Mouse (Mus musculus): Measurements from ENCODE around the gene Stx2. TPM values are rescaled to one million over a fixed set of nuclear protein-coding genes. Genes with fewer than 3 reads are reported as not detected.
A peak's percentile ranks its signal among the peaks of the same experiment; 100 is the strongest.
"Not testable (repeated sequence)": the region's sequence is repeated elsewhere in the genome, so short reads cannot be mapped to it uniquely, and the experiment has no call there.

Stx2 gene
- total and polyA plus RNA-seq, 3 experiments: 15.3 to 83.8 (median 44.1) TPM

GRCm38 (mm10) chr5:128985946-128986345, 22.4 kb downstream of the Stx2 start:
- H3K9me3 ChIP-seq (replicated peaks): no peaks in the 10 kb centered on the region
- TF ChIP-seq TAL1 (conservative IDR thresholded peaks at IDR 0.05; ENCODE audit: low read depth, low read length) (no peak), CTCF (IDR thresholded peaks at IDR 0.05; ENCODE audit: low read depth, low read length) (no peak), GATA2 (IDR thresholded peaks at IDR 0.05; ENCODE audit: borderline replicate concordance, low read depth, low read length) (no peak), POLR2AphosphoS5 (IDR thresholded peaks at IDR 0.05; ENCODE audit: insufficient replicate concordance, low read depth, low read length) (no peak), GATA1 (IDR thresholded peaks at IDR 0.05; ENCODE audit: borderline replicate concordance, low read length) (no peak)
- DNase-seq (ENCODE audit: low spot score) (no peak), ATAC-seq (ENCODE audit: extremely low read depth, insufficient number of reproducible peaks, low FRiP score, poor library complexity, severe bottlenecking) (no peak)
- H3K36me3 ChIP-seq (replicated peaks): peaks cover 68% of the 10 kb centered on the region
- H3K4me1 ChIP-seq (ENCODE audit: insufficient read depth, low read depth, low read length): peaks cover 12% of the 10 kb centered on the region; the same call in 1 of the 2 replicates
- no peak overlapping the region for H3K4me3 ChIP-seq (ENCODE audit: low read depth, low read length)
- H3K27me3 ChIP-seq (ENCODE audit: insufficient read depth, low read length): no peaks in the 10 kb centered on the region

- TF ChIP-seq GATA2 (IDR thresholded peaks at IDR 0.05; ENCODE audit: borderline replicate concordance, low read depth, low read length): no peak
- no peak for TF ChIP-seq CTCF (IDR thresholded peaks at IDR 0.05; ENCODE audit: low read depth, low read length)
- no peak for TF ChIP-seq GATA1 (IDR thresholded peaks at IDR 0.05; ENCODE audit: borderline replicate concordance, low read length)
- TF ChIP-seq POLR2AphosphoS5 (IDR thresholded peaks at IDR 0.05; ENCODE audit: insufficient replicate concordance, low read depth, low read length): no peak
- no peak for TF ChIP-seq TAL1 (conservative IDR thresholded peaks at IDR 0.05; ENCODE audit: low read depth, low read length)
- Histone ChIP-seq H3K27me3 (ENCODE audit: insufficient read depth, low read length) (no peaks in the 10 kb centered on the region), H3K9me3 (replicated peaks) (peaks cover 3% of the 10 kb centered on the region; the same call in 1 of the 2 replicates), H3K36me3 (replicated peaks) (peaks cover 55% of the 10 kb centered on the region), H3K4me3 (ENCODE audit: low read depth, low read length) (no peak overlapping the region), H3K4me1 (ENCODE audit: insufficient read depth, low read depth, low read length) (peaks cover 12% of the 10 kb centered on the region; the same call in 1 of the 2 replicates)
- DNase-seq (ENCODE audit: low spot score) (no peak), ATAC-seq (ENCODE audit: extremely low read depth, insufficient number of reproducible peaks, low FRiP score, poor library complexity, severe bottlenecking) (no peak)
Observed at GRCm38 (mm10) chr5:128984536-128984935, 23.8 kb downstream of the Stx2 start.

GRCm38 (mm10) chr5:128981607-128982006, 26.8 kb downstream of the Stx2 start:
- peak; percentile 72 for TF ChIP-seq CTCF (IDR thresholded peaks at IDR 0.05; ENCODE audit: low read depth, low read length)
- no peak for TF ChIP-seq GATA2 (IDR thresholded peaks at IDR 0.05; ENCODE audit: borderline replicate concordance, low read depth, low read length)
- TF ChIP-seq GATA1 (IDR thresholded peaks at IDR 0.05; ENCODE audit: borderline replicate concordance, low read length): no peak
- no peak for TF ChIP-seq TAL1 (conservative IDR thresholded peaks at IDR 0.05; ENCODE audit: low read depth, low read length)
- no peak for TF ChIP-seq POLR2AphosphoS5 (IDR thresholded peaks at IDR 0.05; ENCODE audit: insufficient replicate concordance, low read depth, low read length)
- Histone ChIP-seq H3K27me3 (ENCODE audit: insufficient read depth, low read length) (no peaks in the 10 kb centered on the region), H3K9me3 (replicated peaks) (peaks cover 6% of the 10 kb centered on the region), H3K4me1 (ENCODE audit: insufficient read depth, low read depth, low read length) (peaks cover 12% of the 10 kb centered on the region; the same call in 1 of the 2 replicates), H3K4me3 (ENCODE audit: low read depth, low read length) (no peak overlapping the region), H3K36me3 (replicated peaks) (peaks cover 26% of the 10 kb centered on the region)
- peak; percentile 65 for ATAC-seq (ENCODE audit: extremely low read depth, insufficient number of reproducible peaks, low FRiP score, poor library complexity, severe bottlenecking)
- DNase-seq (ENCODE audit: low spot score): no peak

GRCm38 (mm10) chr5:128980857-128981256, 27.5 kb downstream of the Stx2 start:
- ATAC-seq (ENCODE audit: extremely low read depth, insufficient number of reproducible peaks, low FRiP score, poor library complexity, severe bottlenecking) (no peak), DNase-seq (ENCODE audit: low spot score) (no peak)
- Histone ChIP-seq H3K36me3 (replicated peaks) (peaks cover 19% of the 10 kb centered on the region), H3K4me3 (ENCODE audit: low read depth, low read length) (no peak overlapping the region), H3K9me3 (replicated peaks) (peaks cover 6% of the 10 kb centered on the region), H3K27me3 (ENCODE audit: insufficient read depth, low read length) (no peaks in the 10 kb centered on the region), H3K4me1 (ENCODE audit: insufficient read depth, low read depth, low read length) (peaks cover 12% of the 10 kb centered on the region; the same call in 1 of the 2 replicates)
- TF ChIP-seq GATA2 (IDR thresholded peaks at IDR 0.05; ENCODE audit: borderline replicate concordance, low read depth, low read length): no peak
- no peak for TF ChIP-seq GATA1 (IDR thresholded peaks at IDR 0.05; ENCODE audit: borderline replicate concordance, low read length)
- no peak for TF ChIP-seq TAL1 (conservative IDR thresholded peaks at IDR 0.05; ENCODE audit: low read depth, low read length)
- TF ChIP-seq CTCF (IDR thresholded peaks at IDR 0.05; ENCODE audit: low read depth, low read length): no peak
- no peak for TF ChIP-seq POLR2AphosphoS5 (IDR thresholded peaks at IDR 0.05; ENCODE audit: insufficient replicate concordance, low read depth, low read length)

GRCm38 (mm10) chr5:128978957-128979356, 29.4 kb downstream of the Stx2 start:
- TF ChIP-seq GATA1 (IDR thresholded peaks at IDR 0.05; ENCODE audit: borderline replicate concordance, low read length) (no peak), TAL1 (conservative IDR thresholded peaks at IDR 0.05; ENCODE audit: low read depth, low read length) (no peak), POLR2AphosphoS5 (IDR thresholded peaks at IDR 0.05; ENCODE audit: insufficient replicate concordance, low read depth, low read length) (no peak), CTCF (IDR thresholded peaks at IDR 0.05; ENCODE audit: low read depth, low read length) (no peak)
- H3K4me3 ChIP-seq (ENCODE audit: low read depth, low read length): no peak overlapping the region
- DNase-seq (ENCODE audit: low spot score) (no peak), ATAC-seq (ENCODE audit: extremely low read depth, insufficient number of reproducible peaks, low FRiP score, poor library complexity, severe bottlenecking) (no peak)
- peaks cover 10% of the 10 kb centered on the region; the same call in 1 of the 2 replicates for H3K4me1 ChIP-seq (ENCODE audit: insufficient read depth, low read depth, low read length)
- peaks cover 6% of the 10 kb centered on the region for H3K9me3 ChIP-seq (replicated peaks)
- H3K27me3 ChIP-seq (ENCODE audit: insufficient read depth, low read length): no peaks in the 10 kb centered on the region
- peaks cover under 1% of the 10 kb centered on the region for H3K36me3 ChIP-seq (replicated peaks)

GRCm38 (mm10) chr5:128977466-128977865, 30.9 kb downstream of the Stx2 start:
- H3K4me1 ChIP-seq (ENCODE audit: insufficient read depth, low read depth, low read length); H3K36me3 ChIP-seq (replicated peaks); ATAC-seq (ENCODE audit: extremely low read depth, insufficient number of reproducible peaks, low FRiP score, poor library complexity, severe bottlenecking): not testable (repeated sequence)

GRCm38 (mm10) chr5:128976266-128976665, 32.1 kb downstream of the Stx2 start:
- peaks cover 6% of the 10 kb centered on the region for H3K9me3 ChIP-seq (replicated peaks)
- ATAC-seq (ENCODE audit: extremely low read depth, insufficient number of reproducible peaks, low FRiP score, poor library complexity, severe bottlenecking) (peak; percentile 8; the same call in 1 of the 2 replicates), DNase-seq (ENCODE audit: low spot score) (no peak)
- H3K4me1 ChIP-seq (ENCODE audit: insufficient read depth, low read depth, low read length): no peaks in the 10 kb centered on the region
- no peak for TF ChIP-seq TAL1 (conservative IDR thresholded peaks at IDR 0.05; ENCODE audit: low read depth, low read length)
- peak; percentile 53 for TF ChIP-seq CTCF (IDR thresholded peaks at IDR 0.05; ENCODE audit: low read depth, low read length)
- H3K27me3 ChIP-seq (ENCODE audit: insufficient read depth, low read length): no peaks in the 10 kb centered on the region
- H3K4me3 ChIP-seq (ENCODE audit: low read depth, low read length): no peak overlapping the region
- H3K36me3 ChIP-seq (replicated peaks): no peaks in the 10 kb centered on the region

More at GRCm38 (mm10) chr5:128977466-128977865, 30.9 kb downstream of the Stx2 start:
- H3K9me3 ChIP-seq (replicated peaks); DNase-seq (ENCODE audit: low spot score); H3K4me3 ChIP-seq (ENCODE audit: low read depth, low read length); H3K27me3 ChIP-seq (ENCODE audit: insufficient read depth, low read length): not testable (repeated sequence)
